Mouse (Mus musculus) small intestine, adult 2 months (tissue): ENCODE measurements around the gene Tgm1.

Experiments used
- CTCF ChIP-seq: fragments of 200-500 bp; IDR thresholded peaks from 2 replicates; pipeline ENCODE4 v1.5.1; 2012; ENCODE audit warnings: low read depth, mild to moderate bottlenecking, control low read depth, inconsistent platforms, low read length, moderate library complexity, mixed read lengths; ENCODE audit not compliant: insufficient replicate concordance, insufficient read length; ENCODE audit errors: extremely low read depth
- POLR2A ChIP-seq: fragments of 200-500 bp; IDR thresholded peaks from 2 replicates; pipeline ENCODE4 v1.6.1; 2012; ENCODE audit warnings: low read depth, mild to moderate bottlenecking, control low read depth, inconsistent platforms, low read length, moderate library complexity

DNA sequence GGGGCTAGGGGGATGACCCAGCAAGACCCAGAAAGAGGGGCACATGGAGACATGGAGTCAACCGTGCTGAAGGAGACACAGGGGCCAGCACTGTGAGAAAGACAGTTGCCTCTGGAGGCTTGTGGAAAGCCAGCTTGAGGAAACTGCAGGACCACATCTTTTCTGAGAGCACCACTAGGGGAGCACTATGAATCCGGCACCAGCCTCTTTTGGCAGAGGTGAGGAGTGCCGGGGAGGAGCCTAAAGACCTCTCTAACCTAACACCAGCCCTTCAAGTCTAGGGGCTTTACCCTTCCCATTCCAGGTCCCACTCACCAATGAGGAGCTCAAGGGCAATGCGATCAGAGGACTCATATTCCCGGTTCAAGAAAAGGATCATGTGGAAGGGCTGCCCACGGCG lies 1.9 kb downstream of the Tgm1 start:
- TF ChIP-seq CTCF (no peak), POLR2A (no peak)
